Mouse (Mus musculus) limb, embryonic 11.5 days (tissue): ENCODE results near the gene Olfr516. TPM values are rescaled to one million over a fixed set of nuclear protein-coding genes. Genes with fewer than 3 reads are reported as not detected.
"Not testable (repeated sequence)": the region's sequence is repeated elsewhere in the genome, so short reads cannot be mapped to it uniquely, and the experiment has no call there.

Experiments used
- ATAC-seq: fragments of 200-750 bp; cut with Nextera tagmentation; 2 replicates; pipeline ENCODE4 v1.8.0; 2017; ENCODE audit warnings: low read depth; ENCODE audit not compliant: insufficient number of reproducible peaks, low FRiP score, low TSS enrichment
- DNase-seq: peaks from one replicate; pipeline ENCODE4 v3.0.0-alpha.2; 2015; ENCODE audit warnings: low spot score
- H3K27ac ChIP-seq: fragments of 300-500 bp; sonication (generic); replicated peaks from 2 replicates; pipeline ENCODE4 v1.5.1; 2014; ENCODE audit warnings: low read depth, mild to moderate bottlenecking, low read length
- H3K27me3 ChIP-seq: fragments of 300-500 bp; sonication (generic); 2 replicates; pipeline ENCODE4 v1.6.1; 2014; ENCODE audit warnings: mild to moderate bottlenecking, low read length, mixed read lengths; ENCODE audit not compliant: control insufficient read depth, insufficient read depth
- H3K36me3 ChIP-seq: fragments of 300-500 bp; sonication (generic); 2 replicates; pipeline ENCODE4 v1.6.1; 2014; ENCODE audit warnings: mild to moderate bottlenecking, low read length, moderate library complexity, mixed read lengths; ENCODE audit not compliant: control insufficient read depth, insufficient read depth
- H3K4me1 ChIP-seq: fragments of 300-500 bp; sonication (generic); 2 replicates; pipeline ENCODE4 v1.6.1; 2014; ENCODE audit warnings: low read length, mixed read lengths; ENCODE audit not compliant: control insufficient read depth, insufficient read depth
- H3K4me2 ChIP-seq: fragments of 300-500 bp; sonication (generic); 2 replicates; pipeline ENCODE4 v1.6.1; 2014; ENCODE audit warnings: low read depth, mild to moderate bottlenecking, moderate library complexity; ENCODE audit not compliant: severe bottlenecking
- H3K4me3 ChIP-seq: fragments of 300-500 bp; sonication (generic); 2 replicates; pipeline ENCODE4 v1.5.1; 2014; ENCODE audit warnings: low read depth, low read length
- H3K9ac ChIP-seq: fragments of 300-500 bp; sonication (generic); 2 replicates; pipeline ENCODE4 v1.6.1; 2014; ENCODE audit warnings: mild to moderate bottlenecking, low read length
- H3K9me3 ChIP-seq: fragments of 300-500 bp; sonication (generic); 2 replicates; pipeline ENCODE4 v1.6.1; 2016; ENCODE audit warnings: low read length; ENCODE audit not compliant: control insufficient read depth
- WGBS: fragments of 180-500 bp; shearing (Covaris S2); extraction: QIAGEN DNeasy Blood & Tissue Kit; methylation state at CpG from one replicate; pipeline ENCODE4 v1.1.7; 2014; 5-methylcytosine and 5-hydroxymethylcytosine counted together
- polyA plus RNA-seq: library from polyadenylated mRNA; unstranded; fragments of >200 nt; fragmentation: Nextera tagmentation; extraction: Ambion mirVana; gene quantifications from 2 replicates; pipeline ENCODE4 v1.2.1, GENCODE M21; 2014

The Olfr516 gene
- not detected in 2 replicates for polyA plus RNA-seq

DNA sequence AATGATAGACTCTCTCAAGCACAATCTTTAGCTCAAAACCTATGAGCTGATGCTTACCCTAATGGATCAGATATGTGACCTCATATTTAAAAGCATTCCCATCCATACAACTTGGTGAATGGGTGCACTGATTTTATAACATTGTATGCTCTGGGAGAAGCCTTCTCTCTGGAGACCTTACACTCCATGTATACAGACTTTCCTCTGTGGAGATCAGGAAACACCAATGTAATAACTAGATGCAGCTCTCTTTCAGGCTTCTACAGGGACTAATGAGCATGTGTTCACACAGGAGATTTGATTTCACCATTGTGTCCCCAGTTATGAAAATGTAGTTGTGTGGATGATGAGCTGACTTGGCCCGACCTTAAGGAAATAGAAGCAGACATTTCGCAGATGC is at the start of gene Olfr516:
TSS of gene Olfr516 (minus strand) at position 101 of the 400 bp plus-strand sequence.
- no peak for ATAC-seq
- H3K4me3 ChIP-seq: no peak within 1 kb of the TSS
- DNase-seq: no peak
- H3K27me3 ChIP-seq: no peaks in the 10 kb centered on the region
- H3K9me3 ChIP-seq: no peaks in the 10 kb centered on the region
- no peaks in the 10 kb centered on the region for H3K4me1 ChIP-seq
- no peak within 1 kb of the TSS for H3K27ac ChIP-seq
- H3K4me2 ChIP-seq: no peak within 1 kb of the TSS
- H3K36me3 ChIP-seq: no peaks in the 10 kb centered on the region
- H3K9ac ChIP-seq: no peak within 1 kb of the TSS
- WGBS: 90% methylated on average over 2 of the region's 2 CpGs

DNA sequence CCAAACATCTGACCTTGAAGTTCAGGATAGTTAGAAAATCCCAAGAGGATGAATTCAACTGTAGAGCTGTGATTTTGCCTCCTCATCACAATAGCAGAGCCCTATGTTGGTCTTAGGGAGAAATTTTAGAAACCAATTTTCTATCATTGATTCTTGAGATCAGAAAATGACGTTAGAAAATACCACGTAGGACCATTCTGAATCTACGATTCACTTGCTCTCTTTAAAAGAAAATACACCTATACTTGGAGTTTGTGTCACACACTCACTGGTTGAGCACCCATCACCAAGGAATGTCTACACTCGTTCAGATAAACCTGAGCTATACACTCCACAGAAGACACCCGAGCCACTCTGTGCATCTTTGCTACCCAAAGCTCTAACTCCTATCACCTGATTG is 44.0 kb upstream of the Olfr516 start, which contains the start of gene Olfr519:
TSS of gene Olfr519 (minus strand) at position 101 of the 400 bp plus-strand sequence.
- DNase-seq (no peak), ATAC-seq (no peak)
- H3K27ac ChIP-seq: no peak within 1 kb of the TSS
- no peaks in the 10 kb centered on the region for H3K4me1 ChIP-seq
- no peak within 1 kb of the TSS for H3K4me3 ChIP-seq
- H3K36me3 ChIP-seq: no peaks in the 10 kb centered on the region
- WGBS: 88% methylated on average over 5 of the region's 5 CpGs
- no peaks in the 10 kb centered on the region for H3K27me3 ChIP-seq
- no peak within 1 kb of the TSS for H3K9ac ChIP-seq
- no peaks in the 10 kb centered on the region for H3K9me3 ChIP-seq
- H3K4me2 ChIP-seq: no peak within 1 kb of the TSS

DNA sequence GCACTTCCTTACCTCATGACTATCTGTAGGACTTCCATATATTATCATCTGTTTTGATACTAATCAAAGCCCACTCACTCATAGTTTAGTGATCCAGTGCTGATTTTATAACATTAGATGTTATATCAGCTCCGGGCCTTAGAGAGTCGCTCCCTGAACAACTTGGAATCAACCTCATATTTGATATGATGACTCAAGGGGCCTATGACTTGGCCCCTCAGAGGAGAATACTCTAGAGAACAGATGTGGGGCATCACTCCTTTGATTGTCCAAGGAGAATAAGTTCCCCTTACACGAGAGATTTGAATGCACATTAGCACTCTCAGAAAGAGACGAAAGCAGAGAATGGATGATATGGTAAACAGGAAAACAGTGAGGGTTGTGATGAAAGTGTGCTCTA is 34.6 kb upstream of the Olfr516 start, which contains the start of gene Olfr518:
TSS of gene Olfr518 (minus strand) at position 101 of the 400 bp plus-strand sequence.
- H3K4me2 ChIP-seq: no peak within 1 kb of the TSS
- H3K9ac ChIP-seq: no peak within 1 kb of the TSS
- H3K4me1 ChIP-seq: no peaks in the 10 kb centered on the region
- WGBS: 86% methylated on average over 4 of the region's 4 CpGs
- H3K9me3 ChIP-seq: no peaks in the 10 kb centered on the region
- no peaks in the 10 kb centered on the region for H3K36me3 ChIP-seq
- no peak for ATAC-seq
- DNase-seq: no peak
- no peak within 1 kb of the TSS for H3K27ac ChIP-seq
- H3K27me3 ChIP-seq: no peaks in the 10 kb centered on the region
- H3K4me3 ChIP-seq: no peak within 1 kb of the TSS

DNA sequence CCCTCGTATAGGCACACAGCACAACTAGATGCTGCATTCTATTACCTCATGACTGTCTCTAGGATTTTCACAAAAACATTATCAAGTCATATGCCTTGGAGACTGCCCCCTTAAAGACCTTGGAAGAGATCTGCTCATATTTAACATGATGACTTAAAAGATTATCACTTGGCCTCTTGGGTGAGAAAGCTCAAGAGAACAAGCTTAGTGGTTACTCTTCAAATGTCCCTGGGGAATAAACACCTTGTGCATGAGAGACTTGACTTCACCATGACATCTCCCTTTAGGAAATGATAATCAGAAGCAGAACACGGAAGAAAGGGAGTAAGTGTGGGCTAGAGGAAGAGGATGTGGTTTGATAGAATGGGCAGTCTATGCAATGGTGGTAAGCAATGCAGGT is 21.9 kb upstream of the Olfr516 start, which contains the start of gene Olfr517:
TSS of gene Olfr517 (minus strand) at position 101 of the 400 bp plus-strand sequence.
- H3K9ac ChIP-seq: no peak within 1 kb of the TSS
- no peak within 1 kb of the TSS for H3K27ac ChIP-seq
- ATAC-seq (no peak), DNase-seq (no peak)
- no peak within 1 kb of the TSS for H3K4me2 ChIP-seq
- H3K4me3 ChIP-seq: no peak within 1 kb of the TSS
- H3K4me1 ChIP-seq: no peaks in the 10 kb centered on the region
- 72% methylated on average over 2 of the region's 2 CpGs for WGBS
- H3K36me3 ChIP-seq: no peaks in the 10 kb centered on the region
- H3K27me3 ChIP-seq: no peaks in the 10 kb centered on the region
- no peaks in the 10 kb centered on the region for H3K9me3 ChIP-seq

DNA sequence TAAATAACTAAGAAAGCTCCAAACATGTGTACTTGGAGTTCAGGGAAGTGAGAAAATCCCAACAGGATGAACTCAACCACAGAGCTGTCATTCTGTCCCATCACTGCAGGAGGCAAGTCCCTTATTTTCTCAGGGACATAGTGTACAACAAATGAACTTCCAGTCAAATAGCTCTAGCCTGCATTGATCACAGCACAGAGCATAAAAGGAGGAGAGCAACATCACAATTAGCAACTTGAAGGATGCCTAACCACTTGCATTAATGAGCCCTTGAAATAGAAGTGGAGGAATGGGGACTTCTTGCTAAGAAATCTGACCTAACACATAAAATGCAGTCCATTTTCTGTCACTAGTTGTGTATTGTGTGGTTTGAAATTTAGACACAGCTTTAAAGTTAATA is 24.4 kb downstream of the Olfr516 start, which contains the start of gene Olfr514:
TSS of gene Olfr514 (minus strand) at position 101 of the 400 bp plus-strand sequence.
- H3K4me3 ChIP-seq: no peak within 1 kb of the TSS
- no peaks in the 10 kb centered on the region for H3K27me3 ChIP-seq
- DNase-seq (no peak), ATAC-seq (no peak)
- no peaks in the 10 kb centered on the region for H3K36me3 ChIP-seq
- H3K4me2 ChIP-seq: no peak within 1 kb of the TSS
- no peaks in the 10 kb centered on the region for H3K4me1 ChIP-seq
- no peak within 1 kb of the TSS for H3K9ac ChIP-seq
- H3K9me3 ChIP-seq: no peaks in the 10 kb centered on the region
- no peak within 1 kb of the TSS for H3K27ac ChIP-seq

DNA sequence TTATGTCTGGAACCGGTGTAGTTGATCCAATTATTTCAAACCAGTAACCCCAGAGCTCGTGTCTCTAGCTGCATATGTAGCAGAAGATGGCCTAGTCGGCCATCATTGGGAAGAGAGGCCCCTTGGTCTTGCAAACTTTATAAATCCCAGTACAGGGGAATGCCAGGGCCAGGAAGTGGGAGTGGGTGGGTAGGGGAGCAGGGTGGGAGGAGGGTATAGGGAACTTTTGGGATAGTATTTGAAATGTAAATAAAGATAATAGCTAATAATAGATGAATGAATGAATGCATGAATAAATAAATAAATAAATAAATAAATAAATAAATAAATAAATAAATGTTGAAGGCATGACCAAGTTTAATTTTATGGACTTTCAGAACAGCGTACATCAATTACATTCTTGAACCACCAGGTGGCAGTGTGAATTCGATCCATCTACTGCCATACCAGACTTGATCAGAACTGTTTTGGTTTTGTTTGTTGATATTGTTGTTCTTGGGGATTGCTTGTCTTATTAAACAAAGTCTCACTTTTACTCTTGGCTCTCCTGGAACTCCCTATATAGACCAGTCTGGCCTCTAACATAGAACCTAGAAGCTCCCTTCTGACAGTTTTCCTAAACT is 35.6 kb downstream of the Olfr516 start:
- H3K9ac ChIP-seq, H3K36me3 ChIP-seq, H3K4me1 ChIP-seq, H3K4me3 ChIP-seq, H3K9me3 ChIP-seq, H3K27ac ChIP-seq, ATAC-seq, H3K27me3 ChIP-seq, H3K4me2 ChIP-seq: not testable (repeated sequence)
- 53% methylated on average over 5 of the region's 5 CpGs for WGBS
- DNase-seq: peak; percentile 41

DNA sequence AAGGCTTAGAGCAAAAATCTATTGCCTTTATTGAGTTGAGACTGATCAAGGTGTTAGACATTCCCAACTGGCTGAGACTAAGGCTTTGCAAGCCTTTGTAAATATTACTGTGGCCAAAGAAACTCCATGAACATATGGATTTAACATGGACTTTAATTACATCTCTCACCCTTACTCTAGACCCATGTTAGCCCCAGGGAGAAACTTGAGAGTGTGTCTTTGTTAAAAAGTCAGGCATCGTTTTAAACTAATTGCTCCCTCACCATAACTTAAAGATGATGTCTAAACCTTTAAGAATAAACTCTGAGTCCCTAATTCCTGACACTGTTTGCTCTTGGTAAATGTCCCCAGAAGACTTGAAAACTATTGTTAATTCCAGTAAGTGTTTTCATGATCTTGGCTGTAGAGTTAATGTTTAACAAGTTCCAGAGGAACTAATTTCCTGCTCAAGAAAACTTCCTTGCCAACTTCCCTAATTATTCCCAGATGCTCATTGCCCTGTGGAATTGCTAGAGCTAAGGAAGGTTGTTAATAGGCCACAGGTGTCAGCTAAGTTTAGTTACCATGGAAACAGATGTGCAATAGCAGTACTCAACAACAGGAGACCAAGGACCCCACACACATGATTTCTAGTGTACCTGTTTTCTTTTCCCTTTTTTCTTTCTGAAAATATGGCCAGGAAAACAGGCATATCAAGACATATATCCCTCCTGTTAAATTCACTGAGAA is 53.0 kb downstream of the Olfr516 start:
- no peaks in the 10 kb centered on the region for H3K4me1 ChIP-seq
- H3K36me3 ChIP-seq: no peaks in the 10 kb centered on the region
- H3K9ac ChIP-seq: no peak overlapping the region
- H3K27ac ChIP-seq: peak overlapping the region; percentile 78; the same call in 1 of the 2 replicates
- no peak overlapping the region for H3K4me3 ChIP-seq
- no peaks in the 10 kb centered on the region for H3K9me3 ChIP-seq
- no peak overlapping the region for H3K4me2 ChIP-seq
- H3K27me3 ChIP-seq: no peaks in the 10 kb centered on the region
- DNase-seq (peak; percentile 65), ATAC-seq (peak; percentile 95)
- 3% methylated on average over 1 of the region's 1 CpGs for WGBS
